Mouse (Mus musculus): ENCODE data around the gene Rassf5. TPM values are rescaled to one million over a fixed set of nuclear protein-coding genes. Genes with fewer than 3 reads are reported as not detected.
A peak's percentile ranks its signal among the peaks of the same experiment; 100 is the strongest.

Gene Rassf5
- polyA plus RNA-seq (2016; fragmentation: Nextera tagmentation; extraction: Ambion mirVana) = 27.0 and 27.2 TPM in 2 replicates

GRCm38 (mm10) chr1:131245089-131245856 lies at the start of gene Rassf5:
Gene Rassf5 (minus strand): TSS chr1:131245258.
- peaks cover 12% of the 10 kb centered on the region; the same call in 1 of the 2 replicates for H3K27me3 ChIP-seq (replicated peaks)
- H3K27ac ChIP-seq (ENCODE audit: poor library complexity, severe bottlenecking) = no peak within 1 kb of the TSS
- peak; percentile 66 for ATAC-seq (ENCODE audit: insufficient number of reproducible peaks, low FRiP score)
- H3K36me3 ChIP-seq = no peaks in the 10 kb centered on the region
- H3K4me1 ChIP-seq (replicated peaks) = peaks cover 64% of the 10 kb centered on the region
- peak within 1 kb of the TSS; percentile 97 for H3K4me2 ChIP-seq
- peak within 1 kb of the TSS; percentile 86 for H3K9ac ChIP-seq
- no peaks in the 10 kb centered on the region for H3K9me3 ChIP-seq (replicated peaks)
- H3K4me3 ChIP-seq = peak within 1 kb of the TSS; percentile 81
- whole genome bisulfite sequencing = under 1% methylated on average over 60 of the region's 60 CpGs

GRCm38 (mm10) chr1:131293922-131294250 lies 48.8 kb upstream of the Rassf5 start:
- peaks cover 61% of the 10 kb centered on the region for H3K36me3 ChIP-seq

GRCm38 (mm10) chr1:131293221-131293921 lies 48.3 kb upstream of the Rassf5 start:
- Histone ChIP-seq H3K36me3 (peaks cover 62% of the 10 kb centered on the region), H3K27ac (ENCODE audit: poor library complexity, severe bottlenecking) (no peak overlapping the region), H3K9me3 (replicated peaks) (no peaks in the 10 kb centered on the region), H3K4me1 (replicated peaks) (peaks cover 41% of the 10 kb centered on the region), H3K4me3 (no peak overlapping the region), H3K4me2 (no peak overlapping the region), H3K9ac (no peak overlapping the region), H3K27me3 (replicated peaks) (no peaks in the 10 kb centered on the region)
- 84% methylated on average over 4 of the region's 4 CpGs for WGBS
- no peak for ATAC-seq (ENCODE audit: insufficient number of reproducible peaks, low FRiP score)

More at GRCm38 (mm10) chr1:131293922-131294250, 48.8 kb upstream of the Rassf5 start:
- Histone ChIP-seq H3K4me2 (no peak overlapping the region), H3K9ac (no peak overlapping the region), H3K4me3 (no peak overlapping the region), H3K27me3 (replicated peaks) (no peaks in the 10 kb centered on the region), H3K4me1 (replicated peaks) (peaks cover 41% of the 10 kb centered on the region), H3K27ac (ENCODE audit: poor library complexity, severe bottlenecking) (no peak overlapping the region), H3K9me3 (replicated peaks) (no peaks in the 10 kb centered on the region)
- no peak for ATAC-seq (ENCODE audit: insufficient number of reproducible peaks, low FRiP score)
- WGBS = 88% methylated on average over 2 of the region's 2 CpGs

- Histone ChIP-seq H3K36me3 (peaks cover 50% of the 10 kb centered on the region), H3K4me1 (replicated peaks) (peaks cover 32% of the 10 kb centered on the region), H3K27ac (ENCODE audit: poor library complexity, severe bottlenecking) (no peak overlapping the region), H3K27me3 (replicated peaks) (no peaks in the 10 kb centered on the region), H3K4me2 (no peak overlapping the region), H3K9me3 (replicated peaks) (no peaks in the 10 kb centered on the region), H3K4me3 (no peak overlapping the region), H3K9ac (no peak overlapping the region)
- WGBS = 37% methylated on average over 2 of the region's 2 CpGs
- no peak for ATAC-seq (ENCODE audit: insufficient number of reproducible peaks, low FRiP score)
Measured at GRCm38 (mm10) chr1:131290648-131291047, 45.6 kb upstream of the Rassf5 start.

- H3K27ac ChIP-seq (ENCODE audit: poor library complexity, severe bottlenecking) = no peak overlapping the region
- no peak overlapping the region for H3K4me3 ChIP-seq
- H3K4me1 ChIP-seq (replicated peaks) = peaks cover 17% of the 10 kb centered on the region
- ATAC-seq (ENCODE audit: insufficient number of reproducible peaks, low FRiP score) = no peak
- no peaks in the 10 kb centered on the region for H3K27me3 ChIP-seq (replicated peaks)
- H3K4me2 ChIP-seq = no peak overlapping the region
- no peaks in the 10 kb centered on the region for H3K9me3 ChIP-seq (replicated peaks)
- 73% methylated on average over 6 of the region's 6 CpGs for WGBS
- peaks cover 52% of the 10 kb centered on the region for H3K36me3 ChIP-seq
- H3K9ac ChIP-seq = no peak overlapping the region
Measured at GRCm38 (mm10) chr1:131288938-131289337, 43.9 kb upstream of the Rassf5 start.

- Histone ChIP-seq H3K27ac (ENCODE audit: poor library complexity, severe bottlenecking) (peak overlapping the region; percentile 30; the same call in 1 of the 2 replicates), H3K9me3 (replicated peaks) (no peaks in the 10 kb centered on the region), H3K4me3 (no peak overlapping the region), H3K9ac (peak overlapping the region; percentile 28; the same call in 1 of the 2 replicates), H3K27me3 (replicated peaks) (no peaks in the 10 kb centered on the region), H3K36me3 (peaks cover 40% of the 10 kb centered on the region), H3K4me2 (no peak overlapping the region), H3K4me1 (replicated peaks) (peaks cover 18% of the 10 kb centered on the region)
- WGBS = 47% methylated on average over 2 of the region's 2 CpGs
- ATAC-seq (ENCODE audit: insufficient number of reproducible peaks, low FRiP score) = no peak
Measured at GRCm38 (mm10) chr1:131287267-131287666, 42.2 kb upstream of the Rassf5 start.

- no peak overlapping the region for H3K9ac ChIP-seq
- 30% methylated on average over 5 of the region's 5 CpGs for WGBS
Measured at GRCm38 (mm10) chr1:131286803-131287202, 41.7 kb upstream of the Rassf5 start.

GRCm38 (mm10) chr1:131284616-131285015 lies 39.6 kb upstream of the Rassf5 start:
- no peak overlapping the region for H3K4me3 ChIP-seq
- no peak overlapping the region for H3K27ac ChIP-seq (ENCODE audit: poor library complexity, severe bottlenecking)
- H3K27me3 ChIP-seq (replicated peaks) = no peaks in the 10 kb centered on the region
- no peak overlapping the region for H3K9ac ChIP-seq
- WGBS = 84% methylated on average over 4 of the region's 4 CpGs
- peaks cover 28% of the 10 kb centered on the region for H3K36me3 ChIP-seq
- peaks cover 29% of the 10 kb centered on the region for H3K4me1 ChIP-seq (replicated peaks)
- H3K9me3 ChIP-seq (replicated peaks) = no peaks in the 10 kb centered on the region
- no peak for ATAC-seq (ENCODE audit: insufficient number of reproducible peaks, low FRiP score)
- no peak overlapping the region for H3K4me2 ChIP-seq

More at GRCm38 (mm10) chr1:131286803-131287202, 41.7 kb upstream of the Rassf5 start:
- peaks cover 21% of the 10 kb centered on the region for H3K4me1 ChIP-seq (replicated peaks)
- H3K27me3 ChIP-seq (replicated peaks) = no peaks in the 10 kb centered on the region
- ATAC-seq (ENCODE audit: insufficient number of reproducible peaks, low FRiP score) = no peak
- no peaks in the 10 kb centered on the region for H3K9me3 ChIP-seq (replicated peaks)
- H3K27ac ChIP-seq (ENCODE audit: poor library complexity, severe bottlenecking) = no peak overlapping the region; the same call in 1 of the 2 replicates
- no peak overlapping the region for H3K4me2 ChIP-seq
- H3K36me3 ChIP-seq = peaks cover 37% of the 10 kb centered on the region
- H3K4me3 ChIP-seq = no peak overlapping the region

GRCm38 (mm10) chr1:131284167-131284566 lies 39.1 kb upstream of the Rassf5 start:
- Histone ChIP-seq H3K4me2 (no peak overlapping the region), H3K27me3 (replicated peaks) (no peaks in the 10 kb centered on the region), H3K9ac (no peak overlapping the region), H3K36me3 (peaks cover 23% of the 10 kb centered on the region), H3K27ac (ENCODE audit: poor library complexity, severe bottlenecking) (no peak overlapping the region), H3K9me3 (replicated peaks) (no peaks in the 10 kb centered on the region), H3K4me3 (no peak overlapping the region), H3K4me1 (replicated peaks) (peaks cover 30% of the 10 kb centered on the region)
- ATAC-seq (ENCODE audit: insufficient number of reproducible peaks, low FRiP score) = no peak
- WGBS = 89% methylated on average over 1 of the region's 1 CpGs

GRCm38 (mm10) chr1:131281731-131282130 lies 36.7 kb upstream of the Rassf5 start:
- H3K4me3 ChIP-seq = no peak overlapping the region
- ATAC-seq (ENCODE audit: insufficient number of reproducible peaks, low FRiP score) = no peak
- H3K9ac ChIP-seq = no peak overlapping the region
- no peaks in the 10 kb centered on the region for H3K9me3 ChIP-seq (replicated peaks)
- no peaks in the 10 kb centered on the region for H3K27me3 ChIP-seq (replicated peaks)
- H3K36me3 ChIP-seq = 0 out of 2 replicates have a peak, but pooled peaks cover 12% of the 10 kb centered on the region
- peaks cover 31% of the 10 kb centered on the region for H3K4me1 ChIP-seq (replicated peaks)
- H3K27ac ChIP-seq (ENCODE audit: poor library complexity, severe bottlenecking) = no peak overlapping the region
- no peak overlapping the region for H3K4me2 ChIP-seq
- WGBS = 57% methylated on average over 4 of the region's 4 CpGs

GRCm38 (mm10) chr1:131280280-131280679 lies 35.2 kb upstream of the Rassf5 start:
- no peak for ATAC-seq (ENCODE audit: insufficient number of reproducible peaks, low FRiP score)
- no peak overlapping the region for H3K4me3 ChIP-seq
- H3K4me2 ChIP-seq = no peak overlapping the region
- H3K36me3 ChIP-seq = 0 out of 2 replicates have a peak, but pooled peaks cover under 1% of the 10 kb centered on the region
- no peak overlapping the region for H3K9ac ChIP-seq
- H3K27ac ChIP-seq (ENCODE audit: poor library complexity, severe bottlenecking) = no peak overlapping the region
- H3K4me1 ChIP-seq (replicated peaks) = peaks cover 30% of the 10 kb centered on the region
- H3K27me3 ChIP-seq (replicated peaks) = no peaks in the 10 kb centered on the region
- 29% methylated on average over 3 of the region's 3 CpGs for WGBS
- H3K9me3 ChIP-seq (replicated peaks) = no peaks in the 10 kb centered on the region

All from heart, embryonic 12.5 days (tissue).